Mouse (Mus musculus) spleen, postnatal 4 days (tissue): Measurements from ENCODE around the gene Sycp1.

Experiments used
- DNase-seq, 2 experiments: peaks; one replicate each; pipeline ENCODE4 v3.0.0; 2022; ENCODE audit warnings: low spot score in 2 of 2

Sycp1 gene

GRCm38 (mm10) chr3:102935451-102936354, at the start of gene Sycp1:
Gene Sycp1, minus strand, starts transcription at chr3:102936100.
- DNase-seq: no peak

GRCm38 (mm10) chr3:102980349-102980736, 44.4 kb upstream of the Sycp1 start:
- no peak for DNase-seq

- DNase-seq: no peak
Observed at GRCm38 (mm10) chr3:102979550-102980348, 43.8 kb upstream of the Sycp1 start.

- DNase-seq: no peak
Observed at GRCm38 (mm10) chr3:102976906-102977305, 41.0 kb upstream of the Sycp1 start.

- peak in 1 of 2 experiments; percentile 13 for DNase-seq
Observed at GRCm38 (mm10) chr3:102970508-102970907, 34.6 kb upstream of the Sycp1 start.

GRCm38 (mm10) chr3:102970067-102970466, 34.2 kb upstream of the Sycp1 start:
- peak in 1 of 2 experiments; percentile 30 for DNase-seq

- no peak for DNase-seq
Observed at GRCm38 (mm10) chr3:102964033-102964432, 28.1 kb upstream of the Sycp1 start, which contains the start of gene Nr1h5. Gene Nr1h5, minus strand, starts transcription at chr3:102964133.

- no peak for DNase-seq
Observed at GRCm38 (mm10) chr3:102955596-102955995, 19.7 kb upstream of the Sycp1 start.

- DNase-seq: no peak
Observed at GRCm38 (mm10) chr3:102955143-102955542, 19.2 kb upstream of the Sycp1 start.

GRCm38 (mm10) chr3:102954476-102954875, 18.6 kb upstream of the Sycp1 start:
- no peak for DNase-seq

- peak in 1 of 2 experiments; percentile 21 for DNase-seq
Observed at GRCm38 (mm10) chr3:102946861-102947260, 11.0 kb upstream of the Sycp1 start.

GRCm38 (mm10) chr3:102946312-102946711, 10.4 kb upstream of the Sycp1 start:
- DNase-seq: no peak

- DNase-seq: no peak
Observed at GRCm38 (mm10) chr3:102938100-102938499, 2.2 kb upstream of the Sycp1 start.

GRCm38 (mm10) chr3:102899136-102899535, 36.8 kb downstream of the Sycp1 start:
- no peak for DNase-seq

GRCm38 (mm10) chr3:102880529-102880928, 55.4 kb downstream of the Sycp1 start:
- DNase-seq: no peak

GRCm38 (mm10) chr3:102848661-102849060, 87.2 kb downstream of the Sycp1 start:
- DNase-seq: no peak

- no peak for DNase-seq
Observed at GRCm38 (mm10) chr3:102842386-102842785, 93.5 kb downstream of the Sycp1 start.

GRCm38 (mm10) chr3:102803937-102804336, 132.0 kb downstream of the Sycp1 start:
- DNase-seq: peak; percentile 62 to 85

GRCm38 (mm10) chr3:102787369-102787768, 148.5 kb downstream of the Sycp1 start:
- DNase-seq: no peak

- no peak for DNase-seq
Observed at GRCm38 (mm10) chr3:102782618-102783017, 153.3 kb downstream of the Sycp1 start, which contains the start of gene Tshb. Gene Tshb, minus strand, starts transcription at chr3:102782718.

GRCm38 (mm10) chr3:102773018-102773417, 162.9 kb downstream of the Sycp1 start:
- no peak for DNase-seq
